Mouse (Mus musculus) ES-Bruce4 (cell line): ENCODE measurements around the gene Pnrc2. TPM values are rescaled to one million over a fixed set of nuclear protein-coding genes. Genes with fewer than 3 reads are reported as not detected.

Source experiments
- H3K27ac ChIP-seq: 2 replicates; pipeline ENCODE4 v1.5.1; 2012; ENCODE audit warnings: low read length, inconsistent platforms; ENCODE audit not compliant: insufficient read depth
- H3K27me3 ChIP-seq: 2 replicates; pipeline ENCODE4 v1.6.1; 2012; ENCODE audit warnings: mild to moderate bottlenecking, low read length, inconsistent platforms; ENCODE audit not compliant: control insufficient read depth, poor library complexity, insufficient read depth, severe bottlenecking
- H3K36me3 ChIP-seq: 2 replicates; pipeline ENCODE4 v1.6.1; 2012; ENCODE audit warnings: inconsistent platforms, mild to moderate bottlenecking, low read length, moderate library complexity; ENCODE audit not compliant: control insufficient read depth, poor library complexity, insufficient read depth, severe bottlenecking
- H3K4me1 ChIP-seq: one replicate; pipeline ENCODE4 v1.8.1; 2011; ENCODE audit warnings: low read length; ENCODE audit not compliant: control insufficient read depth, insufficient read depth
- H3K4me3 ChIP-seq: 2 replicates; pipeline ENCODE4 v1.5.1; 2011; ENCODE audit warnings: low read depth, mild to moderate bottlenecking, low read length
- H3K9ac ChIP-seq: 2 replicates; pipeline ENCODE4 v1.6.1; 2012; ENCODE audit warnings: low read depth, mild to moderate bottlenecking, inconsistent platforms; ENCODE audit not compliant: poor library complexity, severe bottlenecking
- H3K9me3 ChIP-seq: replicated peaks from 2 replicates; pipeline ENCODE4 v1.6.1; 2012; ENCODE audit warnings: mild to moderate bottlenecking, low read length, inconsistent platforms; ENCODE audit not compliant: control insufficient read depth, poor library complexity, insufficient read depth, severe bottlenecking
- CTCF ChIP-seq: IDR thresholded peaks from one replicate; pipeline ENCODE4 v1.8.1; 2011; ENCODE audit warnings: low read depth, low read length
- EP300 ChIP-seq: IDR thresholded peaks from 2 replicates; pipeline ENCODE4 v1.6.1; 2011; ENCODE audit warnings: low read depth, low read length; ENCODE audit not compliant: insufficient read depth
- POLR2A ChIP-seq: IDR thresholded peaks from one replicate; pipeline ENCODE4 v1.8.1; 2011; ENCODE audit warnings: low read length; ENCODE audit not compliant: insufficient read depth
- polyA plus RNA-seq: library from polyadenylated mRNA; stranded (reverse); fragments of >200 nt; gene quantifications from 2 replicates; pipeline ENCODE4 v1.2.4, GENCODE M21; 2011; ENCODE audit warnings: low read depth; ENCODE audit not compliant: missing spikeins, insufficient read depth, insufficient read length

Gene Pnrc2
- polyA plus RNA-seq, 1 experiment = 84.4 TPM

GRCm38 (mm10) chr4:135870227-135871023 is 3.2 kb downstream of the Pnrc2 start:
- Histone ChIP-seq H3K36me3 (peaks cover 45% of the 10 kb centered on the region), H3K27ac (no peak overlapping the region), H3K9me3 (no peaks in the 10 kb centered on the region), H3K9ac (no peak overlapping the region), H3K27me3 (no peaks in the 10 kb centered on the region), H3K4me3 (no peak overlapping the region), H3K4me1 (peaks cover 1% of the 10 kb centered on the region)
- TF ChIP-seq POLR2A (no peak), CTCF (no peak), EP300 (no peak)

- no peak overlapping the region for H3K4me3 ChIP-seq
- peaks cover 46% of the 10 kb centered on the region for H3K36me3 ChIP-seq
- peaks cover 1% of the 10 kb centered on the region for H3K4me1 ChIP-seq
- peak overlapping the region; percentile 28; the same call in 1 of the 2 replicates for H3K27ac ChIP-seq
- TF ChIP-seq EP300 (no peak), POLR2A (no peak), CTCF (no peak)
- no peaks in the 10 kb centered on the region for H3K27me3 ChIP-seq
- H3K9ac ChIP-seq = no peak overlapping the region
- H3K9me3 ChIP-seq = no peaks in the 10 kb centered on the region
Measured at GRCm38 (mm10) chr4:135868996-135869395, 4.7 kb downstream of the Pnrc2 start.

- Histone ChIP-seq H3K27me3 (no peaks in the 10 kb centered on the region), H3K9ac (peak overlapping the region; percentile 79), H3K4me1 (no peaks in the 10 kb centered on the region), H3K36me3 (peaks cover 43% of the 10 kb centered on the region), H3K4me3 (peak overlapping the region; percentile 62), H3K27ac (no peak overlapping the region), H3K9me3 (no peaks in the 10 kb centered on the region)
- TF ChIP-seq EP300 (no peak), CTCF (no peak), POLR2A (no peak)
Measured at GRCm38 (mm10) chr4:135857597-135858186, 16.0 kb downstream of the Pnrc2 start.

- H3K9ac ChIP-seq = peak overlapping the region; percentile 79
- H3K27ac ChIP-seq = peak overlapping the region; percentile 90
- H3K4me1 ChIP-seq = no peaks in the 10 kb centered on the region
- H3K27me3 ChIP-seq = no peaks in the 10 kb centered on the region
- TF ChIP-seq EP300 (no peak), CTCF (no peak), POLR2A (no peak)
- no peaks in the 10 kb centered on the region for H3K9me3 ChIP-seq
- H3K4me3 ChIP-seq = peak overlapping the region; percentile 100
- H3K36me3 ChIP-seq = peaks cover 31% of the 10 kb centered on the region
Measured at GRCm38 (mm10) chr4:135856223-135857091, 17.2 kb downstream of the Pnrc2 start.

- TF ChIP-seq CTCF (no peak), POLR2A (peak; percentile 45)
- H3K9ac ChIP-seq = peak within 1 kb of the TSS; percentile 79
- H3K27ac ChIP-seq = peak within 1 kb of the TSS; percentile 92
- no peaks in the 10 kb centered on the region for H3K9me3 ChIP-seq
- H3K36me3 ChIP-seq = peaks cover 25% of the 10 kb centered on the region
- no peaks in the 10 kb centered on the region for H3K27me3 ChIP-seq
- H3K4me3 ChIP-seq = peak within 1 kb of the TSS; percentile 100
- H3K4me1 ChIP-seq = no peaks in the 10 kb centered on the region
Measured at GRCm38 (mm10) chr4:135855536-135856222, 18.0 kb downstream of the Pnrc2 start, which contains the start of gene Srsf10. Gene Srsf10 (plus strand): TSS chr4:135855747.
